Mouse (Mus musculus): Measurements from ENCODE around the gene Tctn3.

The Tctn3 gene

DNA sequence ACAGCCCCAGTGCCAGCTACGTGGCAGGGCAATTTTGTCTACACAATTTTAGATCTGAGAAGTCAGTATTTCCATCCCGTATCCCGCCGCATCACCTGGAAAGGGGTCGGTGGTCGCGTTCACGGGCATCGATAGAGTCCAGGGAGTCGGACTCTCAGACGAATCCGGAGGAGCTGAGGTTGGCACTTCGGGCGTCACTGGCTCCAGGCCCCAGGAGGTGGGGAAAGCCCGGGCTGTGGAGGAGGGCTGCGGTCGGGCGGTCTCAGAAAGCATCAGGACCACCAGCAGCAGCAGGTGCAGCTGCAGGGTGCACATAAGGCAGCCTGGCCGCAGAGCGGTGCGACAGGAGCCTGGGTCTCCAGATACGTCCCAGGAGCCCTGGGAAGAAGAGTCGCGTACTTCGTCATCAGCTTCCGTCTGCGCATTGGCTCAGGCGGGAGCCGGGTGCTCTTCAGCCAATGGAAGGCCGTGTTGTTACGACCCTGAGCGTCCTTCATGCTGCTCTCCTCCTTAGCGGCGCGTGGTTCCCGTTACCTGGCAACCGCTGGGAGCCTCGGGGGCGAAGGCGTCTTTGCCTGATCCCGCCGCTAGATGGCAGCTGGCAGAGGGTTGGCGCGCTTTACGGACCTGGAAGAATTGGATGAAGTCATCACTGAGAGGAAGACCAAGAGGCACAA is at the start of gene Tctn3, which contains the start of gene Entpd1:
Tctn3 (minus strand) TSS at position 404 of the 677 bp plus-strand sequence.
Entpd1 (plus strand) TSS at position 537 of the 677 bp plus-strand sequence.
- DNase-seq (ENCODE audit: low spot score) = peak; percentile 99

DNA sequence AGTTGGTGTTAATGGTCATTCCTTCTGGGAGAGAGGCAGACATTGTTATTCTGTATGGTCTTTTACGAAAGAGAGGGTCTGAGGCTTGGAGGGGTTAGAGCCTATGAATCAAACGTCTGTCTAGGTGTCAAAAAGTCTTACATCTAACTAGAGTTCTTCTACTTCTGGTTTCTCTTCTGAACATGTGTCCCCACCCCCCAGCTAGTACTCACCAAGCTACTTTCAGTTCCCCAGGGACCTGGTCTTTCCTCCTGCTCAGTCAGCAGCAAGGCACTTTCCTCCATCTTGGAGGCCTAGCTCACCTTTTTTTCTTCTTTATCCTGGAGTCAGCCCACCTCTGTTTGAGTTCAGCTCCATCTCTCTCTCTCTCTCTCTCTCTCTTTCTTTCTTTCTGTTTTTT is 49.1 kb upstream of the Tctn3 start:
- no peak for DNase-seq (ENCODE audit: low spot score)

DNA sequence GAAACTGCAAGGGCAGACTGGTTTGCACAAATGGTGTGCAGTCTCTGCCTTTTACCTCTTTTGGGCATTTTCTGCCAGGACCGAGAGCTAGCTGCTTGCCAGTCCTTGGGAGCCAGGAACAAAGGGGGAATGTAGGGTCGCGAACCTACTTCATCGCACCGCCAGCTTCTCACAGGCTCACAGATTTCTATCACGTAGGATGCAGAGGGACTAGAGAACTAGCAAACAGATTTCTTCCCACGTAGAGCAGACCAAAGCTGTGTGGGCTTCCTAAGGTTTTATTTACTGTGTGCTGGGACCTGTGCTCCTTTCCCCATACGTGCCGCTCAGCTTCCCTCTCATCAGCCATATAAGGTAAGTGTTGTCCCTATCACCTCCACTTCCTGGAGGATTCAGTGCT is 48.5 kb upstream of the Tctn3 start:
- DNase-seq (ENCODE audit: low spot score) = peak; percentile 12

DNA sequence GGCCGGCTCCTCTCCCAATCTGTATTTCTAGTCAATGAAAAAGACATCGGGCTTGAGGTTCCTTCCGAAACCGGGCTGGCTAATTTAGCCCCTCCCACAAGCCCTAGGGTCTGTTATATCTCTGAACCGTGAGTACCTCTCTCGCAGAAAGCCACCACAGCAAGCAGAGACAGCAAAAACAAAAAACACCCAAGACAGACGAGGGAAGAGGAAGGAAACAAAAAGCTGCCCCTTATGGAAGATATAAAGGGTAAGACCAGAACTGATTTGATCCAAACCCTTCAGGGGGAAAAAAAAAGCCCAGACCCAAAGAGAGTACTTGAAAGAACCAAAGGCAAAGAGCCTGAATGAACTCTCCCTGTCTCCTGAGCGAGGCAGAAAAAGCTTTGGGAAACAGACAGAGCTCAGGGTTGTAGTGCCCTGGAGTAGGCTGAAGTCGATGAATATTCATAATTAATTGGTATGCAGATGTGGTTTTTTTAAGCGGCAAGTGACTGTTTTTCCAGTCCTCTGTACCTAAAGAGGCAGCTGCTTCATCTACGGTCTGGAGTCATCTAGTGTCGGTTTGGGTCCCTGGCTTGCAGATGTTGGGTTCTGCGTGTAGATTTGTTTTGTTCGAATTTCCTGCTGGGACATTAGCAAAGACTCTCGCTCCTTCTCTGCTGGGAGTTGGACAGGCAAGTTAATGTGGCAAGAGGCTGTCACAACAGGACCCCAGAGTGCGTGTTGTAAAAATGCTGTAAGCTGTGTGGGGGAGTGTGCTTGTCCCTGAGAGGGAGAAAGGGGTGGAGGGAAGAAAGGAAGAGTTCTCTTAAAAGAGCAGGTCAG is 47.8 kb upstream of the Tctn3 start:
- DNase-seq (ENCODE audit: low spot score) = peak; percentile 36

DNA sequence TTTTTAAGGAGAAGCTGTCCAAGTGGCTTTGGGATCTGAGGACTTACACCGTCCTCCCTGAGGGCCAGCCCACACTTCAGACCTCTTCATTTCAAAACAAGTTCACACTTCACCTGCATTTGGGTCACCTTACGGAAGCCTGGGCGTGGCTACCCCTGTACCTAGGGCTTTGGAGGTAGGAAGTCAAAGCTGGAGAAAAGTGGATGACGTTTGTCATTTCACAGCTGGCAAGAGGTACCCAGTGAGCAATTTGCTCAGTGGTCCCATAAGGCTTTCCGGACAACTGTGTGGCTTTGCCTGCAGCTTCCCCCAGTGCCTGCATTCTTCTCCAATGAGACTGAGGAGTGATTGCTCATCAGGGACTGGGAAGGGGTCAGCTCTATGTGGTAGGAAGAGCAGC is 46.9 kb upstream of the Tctn3 start:
- DNase-seq (ENCODE audit: low spot score) = no peak

- no peak for DNase-seq (ENCODE audit: low spot score)
Observed at GRCm38 (mm10) chr19:40658281-40658680, 46.2 kb upstream of the Tctn3 start.

- DNase-seq (ENCODE audit: low spot score) = no peak
Observed at GRCm38 (mm10) chr19:40656207-40656606, 44.2 kb upstream of the Tctn3 start.

- DNase-seq (ENCODE audit: low spot score) = no peak
Observed at GRCm38 (mm10) chr19:40650090-40650489, 38.1 kb upstream of the Tctn3 start.

DNA sequence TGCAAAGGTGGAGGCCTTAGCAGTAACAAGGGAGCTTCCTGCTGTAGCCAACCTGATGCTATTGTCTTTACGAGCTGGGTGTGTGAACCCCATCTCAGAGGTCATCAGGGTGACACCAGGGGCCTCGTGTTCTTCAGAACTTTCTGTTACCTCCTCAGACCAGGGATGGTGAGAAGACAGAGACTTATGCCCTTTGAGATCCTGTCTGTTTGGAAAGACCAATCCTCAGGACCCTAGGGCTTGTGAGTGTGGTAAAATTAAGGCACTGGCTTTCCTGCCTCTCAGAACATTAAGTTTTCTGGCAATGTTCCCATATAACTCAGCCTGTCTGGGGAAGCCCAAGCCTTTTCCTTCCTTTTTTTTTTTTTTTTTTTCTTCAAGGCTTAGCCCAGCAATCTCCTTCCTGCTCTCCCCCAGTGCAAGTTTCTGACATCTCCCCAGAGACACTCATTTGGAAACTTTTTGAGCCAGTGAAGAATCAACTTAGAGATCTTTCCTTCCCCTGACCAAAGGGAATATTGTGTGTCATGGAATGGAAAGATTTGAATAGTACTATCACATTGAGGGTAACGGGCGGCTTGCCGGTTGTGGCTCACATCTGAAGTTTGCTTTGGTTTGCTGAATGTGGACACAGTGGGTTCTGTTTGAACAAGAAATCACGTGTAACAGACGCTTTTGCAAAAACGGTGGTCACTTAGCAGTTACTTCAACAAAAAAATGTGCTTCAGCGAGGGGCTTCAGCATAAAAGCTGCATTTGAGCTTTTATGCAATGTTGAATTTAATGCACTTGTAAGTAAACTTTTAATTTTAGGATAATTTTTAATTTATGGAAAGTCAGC is 35.5 kb upstream of the Tctn3 start:
- no peak for DNase-seq (ENCODE audit: low spot score)

GRCm38 (mm10) chr19:40646379-40646778 is 34.3 kb upstream of the Tctn3 start:
- DNase-seq (ENCODE audit: low spot score) = no peak

GRCm38 (mm10) chr19:40643846-40644245 is 31.8 kb upstream of the Tctn3 start:
- no peak for DNase-seq (ENCODE audit: low spot score)

DNA sequence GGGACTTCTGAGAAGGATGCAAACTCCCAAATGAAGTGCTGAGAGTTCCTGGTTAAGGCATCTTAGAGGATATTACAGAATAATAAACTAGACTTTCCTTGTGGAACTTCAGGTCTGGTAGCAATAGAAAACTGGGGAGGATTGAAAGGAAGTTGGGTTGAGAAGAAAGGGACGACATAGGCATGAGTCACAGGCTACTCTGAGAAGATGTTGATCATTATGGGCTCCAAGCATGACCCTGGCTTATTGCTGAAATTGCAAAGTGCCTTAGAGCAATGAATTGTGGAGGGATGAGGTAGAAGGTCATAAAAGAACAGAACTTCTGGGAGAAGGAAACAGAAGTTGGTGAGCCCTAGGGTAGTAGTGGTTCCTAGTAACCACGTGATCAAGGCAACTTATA is 28.8 kb upstream of the Tctn3 start:
- no peak for DNase-seq (ENCODE audit: low spot score)

GRCm38 (mm10) chr19:40639729-40640304 is 27.8 kb upstream of the Tctn3 start:
- no peak for DNase-seq (ENCODE audit: low spot score)

DNA sequence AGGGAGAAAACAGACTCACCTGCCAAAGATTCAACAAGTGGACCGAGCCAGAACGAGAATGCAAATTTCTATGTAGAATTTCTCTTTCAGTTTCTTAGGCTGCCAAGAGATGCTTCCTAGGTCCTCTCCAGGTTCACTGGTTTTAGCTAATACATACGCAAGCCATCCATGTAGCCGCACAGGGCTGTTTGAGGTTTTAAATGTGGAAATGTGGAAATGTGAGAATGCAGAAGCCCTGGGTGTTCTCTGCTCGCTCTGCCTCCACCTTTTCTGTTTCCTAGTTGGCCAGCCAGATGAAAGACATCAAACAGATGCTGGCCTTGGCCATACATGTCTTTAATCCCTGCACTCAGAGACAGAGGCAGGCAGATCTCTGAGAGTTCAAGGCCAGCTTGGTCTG is 26.5 kb upstream of the Tctn3 start:
- no peak for DNase-seq (ENCODE audit: low spot score)

GRCm38 (mm10) chr19:40637601-40638000 is 25.6 kb upstream of the Tctn3 start:
- DNase-seq (ENCODE audit: low spot score) = no peak

- no peak for DNase-seq (ENCODE audit: low spot score)
Observed at GRCm38 (mm10) chr19:40637091-40637490, 25.1 kb upstream of the Tctn3 start.

- DNase-seq (ENCODE audit: low spot score) = no peak
Observed at GRCm38 (mm10) chr19:40633144-40633543, 21.1 kb upstream of the Tctn3 start.

DNA sequence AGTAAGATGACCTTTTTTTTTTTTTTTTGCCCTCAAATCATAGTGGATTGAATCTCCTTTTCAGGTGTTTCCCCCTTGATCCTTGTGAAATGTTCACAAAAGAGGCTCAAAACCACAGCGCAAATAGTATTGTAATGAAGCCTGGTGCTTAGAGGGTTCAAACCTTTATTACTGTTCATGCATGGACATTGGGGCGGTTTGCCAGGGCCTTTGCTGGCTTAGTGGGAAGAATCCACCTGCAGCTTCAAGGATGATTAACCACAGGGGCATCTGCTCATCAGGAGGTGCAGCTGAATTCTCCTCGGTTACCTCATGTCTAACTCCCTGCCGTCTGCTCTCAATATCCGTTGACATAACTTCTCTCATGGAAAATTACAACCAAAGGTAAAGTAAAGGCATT is 20.6 kb upstream of the Tctn3 start:
- no peak for DNase-seq (ENCODE audit: low spot score)

- DNase-seq (ENCODE audit: low spot score) = no peak
Observed at GRCm38 (mm10) chr19:40632193-40632592, 20.2 kb upstream of the Tctn3 start.

GRCm38 (mm10) chr19:40630606-40631005 is 18.6 kb upstream of the Tctn3 start:
- no peak for DNase-seq (ENCODE audit: low spot score)

DNA sequence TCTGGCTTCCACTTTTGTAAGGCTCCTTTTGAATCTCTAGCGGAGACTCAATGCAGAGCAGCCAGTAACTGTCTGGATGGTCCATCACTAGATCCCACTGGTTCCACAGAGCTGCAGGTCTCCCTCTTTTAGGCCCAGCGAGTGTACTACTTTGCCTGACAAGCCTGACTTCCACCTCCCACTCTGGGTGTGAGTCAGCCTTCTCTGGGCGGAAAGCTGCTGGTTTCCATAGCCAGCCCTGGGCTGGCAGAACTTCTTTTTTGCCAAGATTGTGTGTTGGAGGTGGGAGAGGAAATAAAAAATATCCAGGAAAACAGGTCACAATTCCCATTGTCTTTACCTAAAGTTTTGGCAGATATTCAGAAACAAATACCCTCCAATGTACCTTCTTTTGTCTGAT is 18.1 kb upstream of the Tctn3 start:
- no peak for DNase-seq (ENCODE audit: low spot score)

DNA sequence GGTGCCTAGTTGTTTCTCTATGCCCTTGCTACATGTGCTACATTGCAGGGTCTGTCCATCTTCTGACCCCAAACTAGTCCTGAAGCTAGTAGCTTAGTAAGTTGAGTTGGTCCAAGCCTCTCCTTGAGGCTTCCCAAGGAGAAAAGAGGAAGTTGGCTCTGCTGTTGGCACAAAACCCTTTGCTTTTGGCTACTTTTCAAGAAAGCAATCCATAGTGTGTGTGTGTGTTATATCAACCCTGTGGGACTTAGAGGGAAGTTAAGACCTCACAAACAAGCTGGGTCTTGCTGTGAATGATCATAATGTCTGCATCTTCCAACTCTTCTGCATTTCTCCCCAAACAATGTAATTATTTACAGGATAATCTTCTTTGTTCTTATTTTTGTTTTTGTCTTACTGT is 16.9 kb upstream of the Tctn3 start:
- no peak for DNase-seq (ENCODE audit: low spot score)

Measured in retina, embryonic 14.5 days (tissue).